Mouse (Mus musculus): Measurements from ENCODE around the gene Cfap57.

The Cfap57 gene

GRCm38 (mm10) chr4:118620279-118620966 lies at the start of gene Cfap57, which contains the start of gene Ebna1bp2:
Gene Cfap57, minus strand, starts transcription at chr4:118620777.
Gene Ebna1bp2, plus strand, starts transcription at chr4:118620799.
- DNase-seq (ENCODE audit: low spot score): peak; percentile 85

GRCm38 (mm10) chr4:118658652-118659051 lies 38.1 kb upstream of the Cfap57 start, which contains the start of gene Olfr62:
Gene Olfr62, plus strand, starts transcription at chr4:118658952.
- DNase-seq (ENCODE audit: low spot score): no peak

- no peak for DNase-seq (ENCODE audit: low spot score)
Measured at GRCm38 (mm10) chr4:118645234-118645633, 24.7 kb upstream of the Cfap57 start.

GRCm38 (mm10) chr4:118642346-118643190 lies 22.0 kb upstream of the Cfap57 start:
- no peak for DNase-seq (ENCODE audit: low spot score)

- DNase-seq (ENCODE audit: low spot score): no peak
Measured at GRCm38 (mm10) chr4:118630261-118630660, 9.7 kb upstream of the Cfap57 start.

- DNase-seq (ENCODE audit: low spot score): no peak
Measured at GRCm38 (mm10) chr4:118621781-118622180, 1.2 kb upstream of the Cfap57 start.

GRCm38 (mm10) chr4:118620967-118621320 lies 367 bp upstream of the Cfap57 start:
- DNase-seq (ENCODE audit: low spot score): no peak

GRCm38 (mm10) chr4:118615412-118615811 lies 5.2 kb downstream of the Cfap57 start:
- DNase-seq (ENCODE audit: low spot score): no peak

- peak; percentile 13 for DNase-seq (ENCODE audit: low spot score)
Measured at GRCm38 (mm10) chr4:118612619-118613018, 8.0 kb downstream of the Cfap57 start.

- no peak for DNase-seq (ENCODE audit: low spot score)
Measured at GRCm38 (mm10) chr4:118609836-118610235, 10.7 kb downstream of the Cfap57 start.

- DNase-seq (ENCODE audit: low spot score): no peak
Measured at GRCm38 (mm10) chr4:118604065-118604464, 16.5 kb downstream of the Cfap57 start.

- DNase-seq (ENCODE audit: low spot score): no peak
Measured at GRCm38 (mm10) chr4:118589733-118590130, 30.8 kb downstream of the Cfap57 start.

GRCm38 (mm10) chr4:118589053-118589732 lies 31.4 kb downstream of the Cfap57 start:
- DNase-seq (ENCODE audit: low spot score): no peak

- DNase-seq (ENCODE audit: low spot score): no peak
Measured at GRCm38 (mm10) chr4:118582629-118583028, 37.9 kb downstream of the Cfap57 start.

- no peak for DNase-seq (ENCODE audit: low spot score)
Measured at GRCm38 (mm10) chr4:118581508-118581907, 39.1 kb downstream of the Cfap57 start.

- DNase-seq (ENCODE audit: low spot score): no peak
Measured at GRCm38 (mm10) chr4:118579313-118579712, 41.3 kb downstream of the Cfap57 start.

GRCm38 (mm10) chr4:118576097-118576496 lies 44.5 kb downstream of the Cfap57 start:
- peak; percentile 57 for DNase-seq (ENCODE audit: low spot score)

- DNase-seq (ENCODE audit: low spot score): no peak
Measured at GRCm38 (mm10) chr4:118571441-118571840, 49.1 kb downstream of the Cfap57 start.

GRCm38 (mm10) chr4:118569320-118569719 lies 51.3 kb downstream of the Cfap57 start:
- no peak for DNase-seq (ENCODE audit: low spot score)

GRCm38 (mm10) chr4:118568709-118569108 lies 51.9 kb downstream of the Cfap57 start:
- peak; percentile 51 for DNase-seq (ENCODE audit: low spot score)

GRCm38 (mm10) chr4:118566161-118566676 lies 54.4 kb downstream of the Cfap57 start:
- peak; percentile 15 for DNase-seq (ENCODE audit: low spot score)

GRCm38 (mm10) chr4:118564926-118565279 lies 55.7 kb downstream of the Cfap57 start:
- DNase-seq (ENCODE audit: low spot score): no peak
